Mouse (Mus musculus) ES-Bruce4 (cell line): ENCODE measurements at regions not wholly inside any gene's neighbourhood (a gene's known extent, or its start where the extent isn't known, plus 50 kb on each side); places are given as distances from the start of the nearest gene placed in this dataset.

ENCODE experiments used
- H3K27ac ChIP-seq: 2 replicates; pipeline ENCODE4 v1.5.1; 2012; ENCODE audit warnings: low read length, inconsistent platforms; ENCODE audit not compliant: insufficient read depth
- H3K27me3 ChIP-seq: 2 replicates; pipeline ENCODE4 v1.6.1; 2012; ENCODE audit warnings: mild to moderate bottlenecking, low read length, inconsistent platforms; ENCODE audit not compliant: control insufficient read depth, poor library complexity, insufficient read depth, severe bottlenecking
- H3K36me3 ChIP-seq: 2 replicates; pipeline ENCODE4 v1.6.1; 2012; ENCODE audit warnings: inconsistent platforms, mild to moderate bottlenecking, low read length, moderate library complexity; ENCODE audit not compliant: control insufficient read depth, poor library complexity, insufficient read depth, severe bottlenecking
- H3K4me1 ChIP-seq: one replicate; pipeline ENCODE4 v1.8.1; 2011; ENCODE audit warnings: low read length; ENCODE audit not compliant: control insufficient read depth, insufficient read depth
- H3K4me3 ChIP-seq: 2 replicates; pipeline ENCODE4 v1.5.1; 2011; ENCODE audit warnings: low read depth, mild to moderate bottlenecking, low read length
- H3K9ac ChIP-seq: 2 replicates; pipeline ENCODE4 v1.6.1; 2012; ENCODE audit warnings: low read depth, mild to moderate bottlenecking, inconsistent platforms; ENCODE audit not compliant: poor library complexity, severe bottlenecking
- H3K9me3 ChIP-seq: replicated peaks from 2 replicates; pipeline ENCODE4 v1.6.1; 2012; ENCODE audit warnings: mild to moderate bottlenecking, low read length, inconsistent platforms; ENCODE audit not compliant: control insufficient read depth, poor library complexity, insufficient read depth, severe bottlenecking
- CTCF ChIP-seq: IDR thresholded peaks from one replicate; pipeline ENCODE4 v1.8.1; 2011; ENCODE audit warnings: low read depth, low read length
- EP300 ChIP-seq: IDR thresholded peaks from 2 replicates; pipeline ENCODE4 v1.6.1; 2011; ENCODE audit warnings: low read depth, low read length; ENCODE audit not compliant: insufficient read depth
- POLR2A ChIP-seq: IDR thresholded peaks from one replicate; pipeline ENCODE4 v1.8.1; 2011; ENCODE audit warnings: low read length; ENCODE audit not compliant: insufficient read depth

DNA sequence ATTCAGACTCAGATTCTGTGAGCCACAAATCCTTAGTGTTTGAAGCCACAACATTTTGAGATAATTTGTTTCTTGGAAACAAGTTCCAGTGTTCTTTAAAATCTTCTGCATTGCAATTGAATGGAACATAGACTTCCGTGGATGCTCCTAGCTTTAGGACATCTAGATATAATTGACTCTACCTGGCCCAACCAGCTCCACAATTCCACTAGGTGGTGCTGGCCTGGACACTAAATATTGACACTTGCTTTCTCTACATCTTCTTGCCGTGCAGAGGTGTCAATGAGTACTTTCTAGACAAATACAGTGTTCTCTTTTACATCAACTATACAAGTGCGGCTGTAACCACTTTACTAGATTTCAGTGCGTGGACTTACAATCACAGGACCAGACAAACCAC is 63.4 kb upstream of the Gm47985 start:
- Histone ChIP-seq H3K36me3 (no peaks in the 10 kb centered on the region), H3K4me1 (no peaks in the 10 kb centered on the region), H3K4me3 (no peak overlapping the region), H3K27ac (no peak overlapping the region), H3K9ac (no peak overlapping the region), H3K27me3 (no peaks in the 10 kb centered on the region), H3K9me3 (no peaks in the 10 kb centered on the region)
- TF ChIP-seq CTCF (no peak), EP300 (no peak), POLR2A (no peak)

DNA sequence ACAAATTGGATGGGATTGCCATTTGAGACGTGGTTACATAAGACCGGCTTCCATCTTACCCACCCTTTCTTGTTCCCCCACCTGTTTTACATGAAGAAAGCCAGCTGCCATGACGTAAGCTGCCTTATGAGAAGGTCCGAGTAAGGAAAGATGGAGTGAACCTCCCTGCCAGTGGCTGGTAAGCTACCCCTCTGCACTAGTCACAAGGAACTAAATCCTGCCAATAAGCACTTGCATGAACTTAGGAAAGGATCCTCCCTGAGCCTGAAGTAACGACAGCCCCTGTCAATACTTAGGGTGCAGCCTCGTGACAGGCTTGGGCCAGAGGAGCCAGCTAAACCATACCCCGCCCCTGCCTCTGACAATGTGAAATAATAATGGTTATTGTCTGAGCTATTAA is 62.8 kb upstream of the Gm47985 start:
- no peaks in the 10 kb centered on the region for H3K4me1 ChIP-seq
- no peak for TF ChIP-seq POLR2A
- TF ChIP-seq EP300: no peak
- H3K4me3 ChIP-seq: no peak overlapping the region
- H3K27me3 ChIP-seq: no peaks in the 10 kb centered on the region
- no peaks in the 10 kb centered on the region for H3K36me3 ChIP-seq
- H3K27ac ChIP-seq: no peak overlapping the region
- H3K9me3 ChIP-seq: no peaks in the 10 kb centered on the region
- no peak overlapping the region for H3K9ac ChIP-seq

DNA sequence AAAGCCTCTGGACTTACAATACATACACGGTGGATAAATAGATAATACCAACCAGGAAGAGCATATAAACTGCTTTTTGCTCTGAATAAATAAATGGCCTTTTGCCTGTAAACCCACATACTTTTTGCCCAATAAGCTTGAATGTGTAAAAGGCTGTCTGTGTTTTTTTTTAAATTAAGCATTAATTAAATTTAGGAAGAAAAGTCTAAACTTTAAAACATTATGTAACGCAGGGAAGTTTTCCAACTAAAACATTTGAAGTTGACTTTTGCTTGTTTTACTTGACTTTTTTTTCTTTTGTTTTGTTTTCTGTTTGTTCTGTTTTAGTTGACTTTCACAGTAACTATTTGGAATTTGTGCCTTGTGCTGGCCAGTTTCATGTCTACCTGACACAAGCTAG is 60.7 kb upstream of the Gm47985 start:
- TF ChIP-seq POLR2A (no peak), CTCF (no peak), EP300 (no peak)
- H3K4me1 ChIP-seq: no peaks in the 10 kb centered on the region
- no peaks in the 10 kb centered on the region for H3K36me3 ChIP-seq
- H3K4me3 ChIP-seq: no peak overlapping the region
- no peaks in the 10 kb centered on the region for H3K27me3 ChIP-seq
- no peak overlapping the region for H3K27ac ChIP-seq
- H3K9me3 ChIP-seq: no peaks in the 10 kb centered on the region
- H3K9ac ChIP-seq: no peak overlapping the region

DNA sequence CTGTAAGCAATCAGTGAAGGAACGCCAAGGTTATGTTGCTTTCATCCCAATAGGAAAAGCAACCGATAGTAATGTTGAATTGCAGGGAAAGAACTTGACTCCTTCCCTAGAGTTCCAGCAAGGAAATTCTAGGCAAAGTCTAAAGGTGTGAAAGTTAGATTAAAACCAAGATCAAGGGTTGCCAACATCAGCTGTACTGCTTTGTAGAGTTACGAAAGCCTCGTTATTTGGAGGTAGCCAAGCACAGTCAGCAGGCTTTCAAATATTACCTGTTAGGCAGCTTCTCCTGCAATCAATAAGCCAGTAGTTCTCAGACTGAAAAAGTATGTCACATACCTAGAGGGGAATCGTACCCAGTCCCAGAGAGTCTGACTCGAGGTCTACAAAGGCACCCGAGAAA is 58.4 kb upstream of the Gm47985 start:
- H3K4me1 ChIP-seq: no peaks in the 10 kb centered on the region
- no peak overlapping the region for H3K27ac ChIP-seq
- H3K9ac ChIP-seq: no peak overlapping the region
- no peaks in the 10 kb centered on the region for H3K36me3 ChIP-seq
- no peak for TF ChIP-seq CTCF
- H3K27me3 ChIP-seq: no peaks in the 10 kb centered on the region; the same call in 1 of the 2 replicates
- H3K9me3 ChIP-seq: no peaks in the 10 kb centered on the region
- H3K4me3 ChIP-seq: no peak overlapping the region

DNA sequence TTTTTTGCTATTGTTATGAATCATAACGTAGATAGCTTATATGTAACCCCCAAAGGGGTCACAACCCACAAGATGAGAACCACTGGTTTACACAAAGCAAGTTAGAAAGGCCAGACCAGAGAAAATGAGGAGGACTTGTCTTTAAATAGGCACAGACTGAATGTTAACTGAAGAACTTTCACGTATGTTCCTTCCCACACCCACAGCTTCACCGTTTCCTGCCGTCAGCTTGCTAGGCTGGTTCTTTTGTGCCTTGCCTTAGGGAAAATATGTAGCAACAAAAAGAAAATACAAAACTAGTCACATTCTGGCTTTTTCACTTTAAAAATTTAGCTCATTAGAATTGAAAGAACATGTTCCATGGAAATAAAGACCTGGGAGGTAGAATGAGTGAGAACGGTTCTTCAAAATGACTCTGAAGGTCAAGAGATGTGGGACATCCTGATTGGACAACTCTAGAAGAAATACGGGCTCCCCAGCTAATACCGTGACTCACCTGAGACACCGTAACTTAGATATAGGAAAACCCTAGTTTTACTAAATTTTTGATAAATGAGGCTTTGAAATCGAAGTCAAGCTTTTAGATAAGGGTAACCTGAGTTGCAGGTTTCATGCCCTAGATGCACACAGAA is 57.2 kb upstream of the Gm47985 start:
- TF ChIP-seq CTCF (no peak), EP300 (no peak), POLR2A (no peak)

DNA sequence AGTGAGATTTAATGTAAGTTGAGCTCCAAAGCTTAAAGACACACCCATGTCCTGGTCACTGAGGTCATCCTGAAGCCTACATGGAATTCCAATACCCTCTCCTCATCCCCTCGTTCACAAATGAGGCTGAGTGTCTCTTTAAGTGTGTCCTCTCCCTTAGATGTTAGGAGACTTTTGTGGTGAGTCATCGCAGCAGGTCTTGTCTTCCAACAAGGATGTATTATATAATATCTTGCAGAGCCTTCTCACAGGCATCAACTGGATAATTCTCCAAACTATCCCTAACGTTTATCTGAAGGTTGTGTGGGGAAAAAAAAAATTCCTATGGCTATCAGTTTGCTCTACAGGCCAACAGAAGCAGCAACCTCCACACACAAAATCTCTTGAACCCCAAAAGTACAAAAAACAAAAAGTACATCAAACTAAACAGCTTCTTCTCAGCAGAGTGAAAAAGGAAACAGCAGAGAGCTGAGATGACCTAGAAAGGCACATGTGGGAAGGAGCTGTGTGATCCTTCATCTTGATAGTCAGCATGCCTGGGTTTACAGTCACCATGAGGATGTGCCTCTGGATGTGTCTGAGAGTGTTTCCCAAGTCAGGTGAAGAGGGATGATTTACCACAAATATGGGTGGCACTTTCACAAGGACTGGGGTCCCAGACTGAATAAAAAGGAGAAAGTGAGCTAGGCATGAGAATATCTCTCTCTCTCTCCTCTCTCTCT is 56.4 kb upstream of the Gm47985 start:
- Histone ChIP-seq H3K27me3 (no peaks in the 10 kb centered on the region; the same call in 1 of the 2 replicates), H3K4me1 (no peaks in the 10 kb centered on the region), H3K36me3 (no peaks in the 10 kb centered on the region), H3K4me3 (no peak overlapping the region), H3K27ac (no peak overlapping the region), H3K9me3 (no peaks in the 10 kb centered on the region), H3K9ac (no peak overlapping the region)
- TF ChIP-seq CTCF (no peak), POLR2A (no peak), EP300 (no peak)

More for the DNA sequence above, 57.2 kb upstream of the Gm47985 start:
- no peaks in the 10 kb centered on the region for H3K9me3 ChIP-seq
- H3K4me3 ChIP-seq: no peak overlapping the region
- no peaks in the 10 kb centered on the region for H3K36me3 ChIP-seq
- H3K9ac ChIP-seq: no peak overlapping the region
- H3K27me3 ChIP-seq: no peaks in the 10 kb centered on the region; the same call in 1 of the 2 replicates
- H3K4me1 ChIP-seq: no peaks in the 10 kb centered on the region
- H3K27ac ChIP-seq: no peak overlapping the region
